Mouse (Mus musculus): ENCODE data around the gene Bola1. TPM values are rescaled to one million over a fixed set of nuclear protein-coding genes. Genes with fewer than 3 reads are reported as not detected.
A peak's percentile ranks its signal among the peaks of the same experiment; 100 is the strongest.

The Bola1 gene
- polyA plus RNA-seq, 1 experiment: 14.1 TPM

- peaks cover 24% of the 10 kb centered on the region for H3K4me1 ChIP-seq (ENCODE audit: control insufficient read depth, insufficient read depth, low read length)
Measured at GRCm38 (mm10) chr3:96262216-96262875, 42.8 kb upstream of the Bola1 start.

GRCm38 (mm10) chr3:96261623-96262022 lies 42.1 kb upstream of the Bola1 start:
- Histone ChIP-seq H3K4me3 (ENCODE audit: insufficient read depth, low read length) (peak overlapping the region; percentile 76), H3K27ac (ENCODE audit: insufficient read depth, low read depth, low read length) (peak overlapping the region; percentile 93), H3K4me1 (ENCODE audit: control insufficient read depth, insufficient read depth, low read length) (peaks cover 24% of the 10 kb centered on the region)
- TF ChIP-seq POLR2A (IDR thresholded peaks at IDR 0.05; ENCODE audit: borderline replicate concordance, low read depth, low read length) (no peak), CTCF (IDR thresholded peaks at IDR 0.05; ENCODE audit: low read depth, low read length) (no peak)

More at GRCm38 (mm10) chr3:96262216-96262875, 42.8 kb upstream of the Bola1 start:
- Histone ChIP-seq H3K4me3 (ENCODE audit: insufficient read depth, low read length) (peak overlapping the region; percentile 76), H3K27ac (ENCODE audit: insufficient read depth, low read depth, low read length) (peak overlapping the region; percentile 93)
- TF ChIP-seq CTCF (IDR thresholded peaks at IDR 0.05; ENCODE audit: low read depth, low read length) (no peak), POLR2A (IDR thresholded peaks at IDR 0.05; ENCODE audit: borderline replicate concordance, low read depth, low read length) (no peak)

- TF ChIP-seq CTCF (IDR thresholded peaks at IDR 0.05; ENCODE audit: low read depth, low read length) (no peak), POLR2A (IDR thresholded peaks at IDR 0.05; ENCODE audit: borderline replicate concordance, low read depth, low read length) (no peak)
- H3K4me1 ChIP-seq (ENCODE audit: control insufficient read depth, insufficient read depth, low read length): peaks cover 28% of the 10 kb centered on the region
- H3K4me3 ChIP-seq (ENCODE audit: insufficient read depth, low read length): no peak overlapping the region
- H3K27ac ChIP-seq (ENCODE audit: insufficient read depth, low read depth, low read length): no peak overlapping the region
Measured at GRCm38 (mm10) chr3:96260220-96260619, 40.7 kb upstream of the Bola1 start.

- H3K4me1 ChIP-seq (ENCODE audit: control insufficient read depth, insufficient read depth, low read length): peaks cover 31% of the 10 kb centered on the region
- H3K27ac ChIP-seq (ENCODE audit: insufficient read depth, low read depth, low read length): no peak overlapping the region
- no peak for TF ChIP-seq CTCF (IDR thresholded peaks at IDR 0.05; ENCODE audit: low read depth, low read length)
- TF ChIP-seq POLR2A (IDR thresholded peaks at IDR 0.05; ENCODE audit: borderline replicate concordance, low read depth, low read length): no peak
- no peak overlapping the region for H3K4me3 ChIP-seq (ENCODE audit: insufficient read depth, low read length)
Measured at GRCm38 (mm10) chr3:96257190-96257589, 37.7 kb upstream of the Bola1 start.

- H3K4me1 ChIP-seq (ENCODE audit: control insufficient read depth, insufficient read depth, low read length): peaks cover 26% of the 10 kb centered on the region
- peak overlapping the region; percentile 41 for H3K27ac ChIP-seq (ENCODE audit: insufficient read depth, low read depth, low read length)
- H3K4me3 ChIP-seq (ENCODE audit: insufficient read depth, low read length): no peak overlapping the region
- TF ChIP-seq POLR2A (IDR thresholded peaks at IDR 0.05; ENCODE audit: borderline replicate concordance, low read depth, low read length): no peak
- no peak for TF ChIP-seq CTCF (IDR thresholded peaks at IDR 0.05; ENCODE audit: low read depth, low read length)
Measured at GRCm38 (mm10) chr3:96255926-96256593, 36.6 kb upstream of the Bola1 start.

GRCm38 (mm10) chr3:96254683-96255355 lies 35.3 kb upstream of the Bola1 start:
- H3K4me3 ChIP-seq (ENCODE audit: insufficient read depth, low read length): no peak overlapping the region
- H3K4me1 ChIP-seq (ENCODE audit: control insufficient read depth, insufficient read depth, low read length): peaks cover 36% of the 10 kb centered on the region
- TF ChIP-seq POLR2A (IDR thresholded peaks at IDR 0.05; ENCODE audit: borderline replicate concordance, low read depth, low read length) (no peak), CTCF (IDR thresholded peaks at IDR 0.05; ENCODE audit: low read depth, low read length) (no peak)
- no peak overlapping the region for H3K27ac ChIP-seq (ENCODE audit: insufficient read depth, low read depth, low read length)

GRCm38 (mm10) chr3:96251787-96252186 lies 32.3 kb upstream of the Bola1 start:
- Histone ChIP-seq H3K4me3 (ENCODE audit: insufficient read depth, low read length) (no peak overlapping the region), H3K27ac (ENCODE audit: insufficient read depth, low read depth, low read length) (peak overlapping the region; percentile 95), H3K4me1 (ENCODE audit: control insufficient read depth, insufficient read depth, low read length) (peaks cover 37% of the 10 kb centered on the region)
- no peak for TF ChIP-seq POLR2A (IDR thresholded peaks at IDR 0.05; ENCODE audit: borderline replicate concordance, low read depth, low read length)

GRCm38 (mm10) chr3:96250890-96251289 lies 31.4 kb upstream of the Bola1 start:
- H3K27ac ChIP-seq (ENCODE audit: insufficient read depth, low read depth, low read length): peak overlapping the region; percentile 96
- H3K4me3 ChIP-seq (ENCODE audit: insufficient read depth, low read length): peak overlapping the region; percentile 25

GRCm38 (mm10) chr3:96249034-96249345 lies 29.5 kb upstream of the Bola1 start:
- no peak for TF ChIP-seq POLR2A (IDR thresholded peaks at IDR 0.05; ENCODE audit: borderline replicate concordance, low read depth, low read length)
- no peak for TF ChIP-seq CTCF (IDR thresholded peaks at IDR 0.05; ENCODE audit: low read depth, low read length)
- Histone ChIP-seq H3K27ac (ENCODE audit: insufficient read depth, low read depth, low read length) (no peak overlapping the region), H3K4me3 (ENCODE audit: insufficient read depth, low read length) (0 out of 2 replicates have a peak overlapping the region, but pooled peaks have one; percentile 1), H3K4me1 (ENCODE audit: control insufficient read depth, insufficient read depth, low read length) (peaks cover 27% of the 10 kb centered on the region)

More at GRCm38 (mm10) chr3:96250890-96251289, 31.4 kb upstream of the Bola1 start:
- TF ChIP-seq CTCF (IDR thresholded peaks at IDR 0.05; ENCODE audit: low read depth, low read length) (no peak), POLR2A (IDR thresholded peaks at IDR 0.05; ENCODE audit: borderline replicate concordance, low read depth, low read length) (no peak)
- peaks cover 34% of the 10 kb centered on the region for H3K4me1 ChIP-seq (ENCODE audit: control insufficient read depth, insufficient read depth, low read length)

Data from bone marrow macrophage, adult 2 months (primary cell).